Mouse (Mus musculus): ENCODE measurements around the gene Poldip3.
"Not testable (repeated sequence)": the region's sequence is repeated elsewhere in the genome, so short reads cannot be mapped to it uniquely, and the experiment has no call there.

Poldip3 gene

GRCm38 (mm10) chr15:83129530-83130231 lies 19.5 kb downstream of the Poldip3 start:
- no peak for DNase-seq (ENCODE audit: low spot score in 2 of 2)

GRCm38 (mm10) chr15:83127037-83127436 lies 22.1 kb downstream of the Poldip3 start:
- not testable (repeated sequence) for DNase-seq (ENCODE audit: low spot score in 2 of 2)

GRCm38 (mm10) chr15:83126582-83126981 lies 22.6 kb downstream of the Poldip3 start:
- DNase-seq (ENCODE audit: low spot score in 2 of 2) = no peak

- DNase-seq (ENCODE audit: low spot score in 2 of 2) = no peak
These were observed 24.6 kb downstream of the Poldip3 start for GRCm38 (mm10) chr15:83124625-83125024.

- peak; percentile 74 to 80 for DNase-seq (ENCODE audit: low spot score in 2 of 2)
These were observed 26.5 kb downstream of the Poldip3 start, which contains the start of gene Rrp7a for GRCm38 (mm10) chr15:83122566-83123145. TSS of gene Rrp7a (minus strand) at chr15:83122801.

- peak; percentile 37 to 39 for DNase-seq (ENCODE audit: low spot score in 2 of 2)
These were observed 27.2 kb downstream of the Poldip3 start for GRCm38 (mm10) chr15:83121709-83122565.

GRCm38 (mm10) chr15:83118360-83118759 lies 30.8 kb downstream of the Poldip3 start:
- DNase-seq (ENCODE audit: low spot score in 2 of 2) = no peak

GRCm38 (mm10) chr15:83115071-83115470 lies 34.1 kb downstream of the Poldip3 start:
- DNase-seq (ENCODE audit: low spot score in 2 of 2) = no peak

GRCm38 (mm10) chr15:83114106-83114505 lies 35.1 kb downstream of the Poldip3 start:
- DNase-seq (ENCODE audit: low spot score in 2 of 2) = no peak

- DNase-seq (ENCODE audit: low spot score in 2 of 2) = peak; percentile 38 to 58
These were observed 36.3 kb downstream of the Poldip3 start for GRCm38 (mm10) chr15:83112898-83113297.

- no peak for DNase-seq (ENCODE audit: low spot score in 2 of 2)
These were observed 37.3 kb downstream of the Poldip3 start for GRCm38 (mm10) chr15:83111874-83112273.

GRCm38 (mm10) chr15:83111290-83111689 lies 37.9 kb downstream of the Poldip3 start:
- DNase-seq (ENCODE audit: low spot score in 2 of 2) = no peak

- DNase-seq (ENCODE audit: low spot score in 2 of 2) = no peak
These were observed 41.4 kb downstream of the Poldip3 start for GRCm38 (mm10) chr15:83107814-83108213.

GRCm38 (mm10) chr15:83106426-83106825 lies 42.8 kb downstream of the Poldip3 start:
- no peak for DNase-seq (ENCODE audit: low spot score in 2 of 2)

GRCm38 (mm10) chr15:83103111-83103510 lies 46.1 kb downstream of the Poldip3 start:
- no peak for DNase-seq (ENCODE audit: low spot score in 2 of 2)

- no peak for DNase-seq (ENCODE audit: low spot score in 2 of 2)
These were observed 48.9 kb downstream of the Poldip3 start for GRCm38 (mm10) chr15:83100332-83100662.

- DNase-seq (ENCODE audit: low spot score in 2 of 2) = peak; percentile 84 to 91
These were observed 49.5 kb downstream of the Poldip3 start for GRCm38 (mm10) chr15:83099533-83100331.

GRCm38 (mm10) chr15:83095950-83096349 lies 53.2 kb downstream of the Poldip3 start:
- no peak for DNase-seq (ENCODE audit: low spot score in 2 of 2)

GRCm38 (mm10) chr15:83093687-83094086 lies 55.5 kb downstream of the Poldip3 start:
- no peak for DNase-seq (ENCODE audit: low spot score in 2 of 2)

GRCm38 (mm10) chr15:83090874-83091273 lies 58.3 kb downstream of the Poldip3 start:
- DNase-seq (ENCODE audit: low spot score in 2 of 2) = no peak

GRCm38 (mm10) chr15:83089429-83089605 lies 59.9 kb downstream of the Poldip3 start, which contains the start of gene Serhl:
TSS of gene Serhl (plus strand) at chr15:83089506.
- DNase-seq (ENCODE audit: low spot score in 2 of 2) = no peak
